Mouse (Mus musculus) inflammation-experienced regulatory T-cells, adult 6 months (primary cell): ENCODE results near the gene Mast1. TPM values are rescaled to one million over a fixed set of nuclear protein-coding genes. Genes with fewer than 3 reads are reported as not detected.

Source experiments
- ATAC-seq: one replicate; pipeline ENCODE4 v1.8.0; 2017
- polyA plus RNA-seq, 3 experiments: library from polyadenylated mRNA; unstranded; fragments of 100-300 nt; shearing (Covaris generic); gene quantifications; one replicate each; pipeline ENCODE4 v1.2.1; 2017

Gene Mast1
- polyA plus RNA-seq, 3 experiments from 2014 or later = 0.84 to 1.5 (median 1.1) TPM

- ATAC-seq = no peak
These were observed 694 bp upstream of the Mast1 start for GRCm38 (mm10) chr8:84937620-84938485.

GRCm38 (mm10) chr8:84936041-84936961, 858 bp downstream of the Mast1 start:
- no peak for ATAC-seq

DNA sequence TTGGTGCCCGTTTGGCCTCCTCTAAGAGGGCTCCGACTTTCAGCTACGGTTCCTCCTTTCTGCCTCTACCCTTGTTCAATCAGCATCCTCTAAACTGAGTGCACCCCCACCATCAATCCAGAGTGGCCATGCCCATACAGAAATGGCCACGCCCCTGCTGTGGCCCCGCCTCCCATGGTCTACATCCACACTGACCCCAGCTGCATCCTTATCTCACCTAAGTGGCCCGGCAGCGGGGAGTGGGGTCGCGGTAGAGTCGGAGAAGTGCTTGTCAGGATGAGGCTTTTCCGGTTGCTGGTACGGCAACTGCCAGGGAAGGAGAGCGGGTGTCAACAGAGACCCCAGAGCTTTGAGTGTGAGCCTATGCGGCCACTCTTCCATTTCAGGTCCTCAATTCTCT, 1.7 kb downstream of the Mast1 start:
- no peak for ATAC-seq

DNA sequence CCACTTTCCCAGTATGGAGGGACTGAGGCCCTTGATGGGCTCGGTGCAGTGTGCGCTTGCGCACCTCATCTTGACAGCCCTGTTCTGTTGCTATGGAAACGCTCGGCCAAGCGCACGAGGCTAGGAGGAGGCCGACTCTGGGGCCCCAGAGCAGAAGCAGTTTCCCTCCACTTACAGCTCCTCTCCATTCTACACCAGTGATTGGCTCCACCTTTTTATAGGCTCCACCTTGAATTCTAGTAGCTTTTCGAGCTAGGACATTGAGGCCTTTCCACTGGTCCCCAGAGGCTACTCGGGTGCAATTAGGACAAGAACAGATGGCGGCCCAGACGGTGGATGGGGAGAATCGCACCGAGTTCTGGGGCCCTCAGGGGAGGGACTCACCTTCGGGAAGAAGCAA, 2.3 kb downstream of the Mast1 start:
- no peak for ATAC-seq

DNA sequence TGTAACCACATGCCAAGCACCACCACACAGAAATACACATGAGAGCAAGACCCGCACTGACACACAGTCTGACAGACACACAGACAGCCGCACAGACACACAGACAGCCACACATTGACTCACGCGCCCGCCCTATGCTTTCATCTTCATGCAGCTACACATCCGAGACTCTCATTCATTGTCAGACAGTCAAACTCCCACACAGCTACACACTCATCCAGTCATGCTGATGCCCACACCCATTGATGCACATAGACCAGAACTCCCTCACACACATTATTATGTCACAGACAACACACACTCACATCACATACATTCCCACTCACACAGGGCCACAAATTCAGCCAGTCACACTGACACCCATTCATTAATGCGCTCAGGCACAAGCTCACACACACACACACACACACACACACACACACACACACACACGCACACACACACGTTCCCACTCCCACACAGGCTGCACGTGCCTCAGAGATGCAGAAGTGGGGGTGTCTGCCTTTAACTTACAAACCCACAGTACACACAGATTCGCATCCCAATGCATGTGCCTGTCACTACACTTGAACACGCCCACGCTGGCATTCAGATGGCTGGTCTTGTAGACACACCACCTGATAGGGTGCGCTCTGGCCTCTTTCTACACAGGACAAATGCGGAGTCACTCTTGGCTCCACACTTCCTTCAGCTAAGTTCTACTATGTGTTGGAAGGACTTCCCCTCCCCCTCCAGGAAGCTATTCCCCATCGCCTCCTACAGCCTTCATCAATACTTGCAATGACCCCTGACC, 3.2 kb downstream of the Mast1 start:
- ATAC-seq = no peak

DNA sequence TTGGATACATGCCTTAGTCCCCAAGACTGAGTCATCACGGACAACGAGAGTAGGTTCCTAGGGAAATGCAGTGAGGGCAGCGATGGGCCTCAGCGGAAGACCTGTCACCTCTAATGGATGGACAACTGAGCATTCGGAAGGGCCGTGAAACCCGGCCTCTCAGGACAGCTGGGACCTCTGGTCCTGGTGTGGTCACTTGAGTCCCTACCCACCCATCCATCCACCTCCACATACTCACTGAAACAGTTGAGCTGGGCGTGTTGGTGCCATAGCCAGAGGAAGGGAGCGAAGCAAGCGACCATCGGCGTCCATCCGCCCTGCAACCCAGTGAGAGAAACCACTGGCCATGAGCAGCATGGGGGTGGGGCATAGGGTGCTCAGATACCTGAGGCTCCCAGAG, 6.6 kb downstream of the Mast1 start:
- no peak for ATAC-seq

GRCm38 (mm10) chr8:84928456-84929306, 8.5 kb downstream of the Mast1 start:
- peak; percentile 46 for ATAC-seq

DNA sequence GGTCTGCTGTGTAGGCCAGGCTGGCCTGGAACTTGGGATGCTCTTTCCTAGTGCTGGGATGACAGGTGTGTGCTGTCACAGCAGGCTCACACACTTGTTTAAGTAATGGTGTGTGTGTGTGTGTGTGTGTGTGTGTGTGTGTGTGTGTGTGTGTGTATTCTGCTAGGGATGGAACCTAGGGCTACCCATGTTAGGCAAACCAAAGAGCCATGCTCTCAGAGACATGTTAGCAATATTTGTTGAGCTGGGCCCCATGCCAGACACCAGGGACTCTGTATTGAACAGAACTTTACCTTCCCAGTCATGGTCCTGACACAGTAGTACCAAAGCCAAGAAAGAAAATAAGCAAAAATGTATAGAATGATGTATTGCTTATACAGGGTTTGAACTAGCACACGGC, 9.6 kb downstream of the Mast1 start:
- no peak for ATAC-seq

DNA sequence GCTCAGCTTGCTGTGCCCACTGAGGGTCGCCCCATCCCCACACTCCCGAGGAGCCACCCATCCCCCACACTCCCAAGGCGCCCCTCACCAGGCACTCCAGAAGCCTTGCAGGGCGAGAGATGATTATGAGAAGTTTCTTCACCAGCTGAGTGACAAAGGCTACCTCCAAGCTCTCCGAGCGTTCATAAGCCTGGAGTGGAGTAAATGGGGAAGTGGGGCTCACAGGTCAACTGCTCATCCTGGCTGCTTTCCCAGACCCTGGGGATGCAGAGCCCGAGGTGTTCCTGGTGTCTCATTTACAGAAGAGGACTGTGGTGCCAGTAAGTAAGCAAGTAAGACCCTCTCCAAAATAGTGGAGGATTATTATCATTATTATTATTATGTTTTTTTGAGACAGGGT, 11.6 kb downstream of the Mast1 start:
- ATAC-seq = no peak

- no peak for ATAC-seq
These were observed 15.6 kb downstream of the Mast1 start for GRCm38 (mm10) chr8:84921596-84921995.

GRCm38 (mm10) chr8:84918646-84919045, 18.5 kb downstream of the Mast1 start:
- ATAC-seq = no peak

GRCm38 (mm10) chr8:84917781-84918180, 19.4 kb downstream of the Mast1 start:
- ATAC-seq = no peak

DNA sequence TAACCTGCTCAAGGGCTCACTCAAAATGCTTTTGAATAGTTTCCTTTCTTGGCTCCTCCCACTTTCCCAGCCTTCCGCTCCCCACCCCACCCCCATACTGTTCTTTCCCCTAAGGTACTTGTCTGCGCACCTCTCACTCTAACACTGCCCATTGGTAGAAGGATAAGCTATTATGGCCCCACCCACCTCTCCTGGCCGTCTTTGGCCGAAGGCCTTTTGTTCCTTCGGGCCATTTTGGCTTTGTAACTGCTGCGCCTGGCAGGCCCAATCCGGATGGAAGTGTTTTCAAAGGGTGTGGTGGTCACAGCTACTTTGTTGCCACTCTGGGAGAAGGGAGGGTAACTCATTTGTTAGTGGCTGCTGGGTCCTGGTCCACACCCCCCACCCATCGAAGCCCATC, 21.9 kb downstream of the Mast1 start:
- ATAC-seq = no peak

- no peak for ATAC-seq
These were observed 23.2 kb downstream of the Mast1 start for GRCm38 (mm10) chr8:84913960-84914359.

DNA sequence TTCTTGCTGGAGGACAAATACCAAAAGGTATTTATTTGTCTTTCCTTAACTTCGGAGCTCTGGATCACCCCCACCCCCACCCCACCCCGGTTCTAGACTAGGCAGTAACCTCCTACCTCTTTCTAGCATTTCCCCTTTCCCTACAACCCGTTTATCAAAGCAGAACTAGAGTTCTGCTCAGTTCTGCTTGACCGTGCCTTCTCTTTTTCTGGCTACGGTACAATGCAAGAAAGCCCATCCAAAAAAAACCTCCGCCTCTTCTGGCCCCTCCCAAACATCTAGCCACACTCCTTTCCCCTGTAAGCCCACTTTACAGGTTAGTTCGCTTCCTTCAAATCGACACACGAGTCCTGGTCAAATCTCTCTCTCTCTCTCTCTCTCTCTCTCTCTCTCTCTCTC, 23.7 kb downstream of the Mast1 start:
- ATAC-seq = no peak

GRCm38 (mm10) chr8:84912895-84913501, 24.2 kb downstream of the Mast1 start:
- ATAC-seq = peak; percentile 66

DNA sequence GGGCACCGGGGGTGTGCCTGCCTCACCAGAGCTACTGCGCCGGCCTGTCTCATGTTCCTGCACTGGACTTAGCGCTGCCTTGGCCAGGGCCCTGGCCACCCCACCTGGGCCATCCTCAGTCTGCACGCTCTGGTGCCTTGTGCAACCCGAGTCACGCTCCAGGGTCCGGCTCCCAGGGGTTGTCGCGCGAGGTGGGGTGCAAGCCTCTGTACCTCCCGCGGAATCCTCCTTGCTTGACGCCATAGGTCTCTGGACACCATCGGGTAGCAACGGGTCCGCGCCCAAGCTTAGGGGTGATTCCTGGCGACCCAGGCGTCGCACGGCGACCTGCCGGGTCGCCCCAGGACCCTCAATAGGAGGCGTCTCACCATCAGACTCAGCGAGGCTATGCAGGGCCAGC, 24.8 kb downstream of the Mast1 start:
- no peak for ATAC-seq

DNA sequence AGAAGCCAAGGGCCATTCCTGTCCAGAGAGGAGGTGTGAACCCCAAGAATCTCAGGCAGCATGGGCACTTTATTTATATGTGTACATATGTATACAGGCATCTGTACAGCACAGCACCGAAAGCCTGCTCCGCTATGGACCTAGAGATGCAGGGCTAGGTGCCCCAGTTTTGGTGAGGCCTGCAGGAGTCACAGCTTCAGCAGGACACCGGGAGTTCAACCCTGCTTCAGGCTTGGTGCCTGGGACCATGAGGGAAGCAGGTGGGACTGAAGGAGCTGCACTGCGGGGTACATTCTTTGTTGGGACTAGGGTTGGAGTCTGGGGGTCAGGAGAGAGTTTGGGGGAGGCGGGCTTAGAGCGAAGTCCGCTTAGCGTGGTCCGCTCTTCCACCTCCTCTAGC, 25.3 kb downstream of the Mast1 start:
- no peak for ATAC-seq

GRCm38 (mm10) chr8:84910551-84910950, 26.6 kb downstream of the Mast1 start:
- no peak for ATAC-seq

- ATAC-seq = no peak
These were observed 27.2 kb downstream of the Mast1 start for GRCm38 (mm10) chr8:84909949-84910348.

- ATAC-seq = no peak
These were observed 27.9 kb downstream of the Mast1 start for GRCm38 (mm10) chr8:84909162-84909767.
